Mouse (Mus musculus) spleen, embryonic (tissue): ENCODE data around the gene Lrch4.

Experiments
- CTCF ChIA-PET: fragments of 350-600 bp; sonication (Branson Sonifier 250); formaldehyde crosslinking; loops from one replicate; lab custom pipeline; 2022; lab: Charles Lee

Gene Lrch4

GRCm38 (mm10) chr5:137611245-137611602 is 17.7 kb upstream of the Lrch4 start:
- CTCF ChIA-PET: interaction anchor here (0.7 kb wide), 2 partner anchors 15 to 38 kb away, joined by 3 to 4 read pairs; no protein-coding TSS in a partner anchor

- CTCF ChIA-PET: no interaction called here
Observed at GRCm38 (mm10) chr5:137613076-137613475, 15.8 kb upstream of the Lrch4 start.

DNA sequence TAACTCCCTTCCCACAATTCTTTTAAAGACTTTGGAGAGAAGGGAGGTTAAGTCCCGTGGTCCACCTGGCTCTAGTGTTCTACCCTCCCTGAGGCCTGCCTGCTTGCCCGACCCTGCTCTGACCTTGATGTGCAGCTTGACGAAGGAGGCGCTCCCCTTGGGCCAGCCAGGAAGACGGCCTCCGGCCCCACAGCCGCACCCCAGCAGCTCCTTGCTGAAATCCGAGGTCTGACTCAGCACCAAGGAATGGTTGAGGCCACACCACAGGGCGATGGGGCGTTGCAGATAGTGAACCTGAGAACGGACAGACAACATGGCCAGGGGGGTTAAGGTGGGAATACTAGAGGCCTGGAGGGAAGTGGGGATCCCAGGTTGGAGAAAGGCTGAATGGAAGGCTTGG is 15.4 kb upstream of the Lrch4 start, which contains the start of gene Pcolce:
Gene Pcolce (minus strand): TSS at position 235 of the 400 bp plus-strand sequence.
- CTCF ChIA-PET: interaction anchor here (0.7 kb wide), 1 partner anchor 509 kb away, joined by 3 read pairs; no protein-coding TSS in a partner anchor

DNA sequence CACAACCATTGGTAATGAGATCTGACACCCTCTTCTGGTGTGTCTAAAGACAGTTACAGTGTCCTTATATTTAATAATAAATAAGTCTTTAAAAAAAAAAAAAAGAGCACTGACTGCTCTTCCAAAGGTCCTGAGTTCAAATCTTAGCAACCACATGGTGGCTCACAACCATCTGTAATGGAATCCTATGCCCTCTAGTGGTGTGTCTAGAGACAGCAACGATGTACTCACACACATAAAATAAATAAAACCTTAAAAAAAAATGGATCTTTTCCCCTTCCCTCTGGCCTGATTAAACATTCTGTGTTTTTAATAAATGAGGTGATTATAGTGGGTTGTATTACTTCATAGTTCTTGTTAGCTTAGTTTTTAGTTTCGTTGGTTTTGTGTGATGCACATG is 14.0 kb upstream of the Lrch4 start:
- CTCF ChIA-PET: interaction anchor here (0.7 kb wide), 1 partner anchor 1750 kb away, joined by 4 read pairs; no protein-coding TSS in a partner anchor

GRCm38 (mm10) chr5:137615347-137615746 is 13.6 kb upstream of the Lrch4 start:
- CTCF ChIA-PET: interaction anchor here (0.7 kb wide), 1 partner anchor 1751 kb away, joined by 4 read pairs; no protein-coding TSS in a partner anchor

DNA sequence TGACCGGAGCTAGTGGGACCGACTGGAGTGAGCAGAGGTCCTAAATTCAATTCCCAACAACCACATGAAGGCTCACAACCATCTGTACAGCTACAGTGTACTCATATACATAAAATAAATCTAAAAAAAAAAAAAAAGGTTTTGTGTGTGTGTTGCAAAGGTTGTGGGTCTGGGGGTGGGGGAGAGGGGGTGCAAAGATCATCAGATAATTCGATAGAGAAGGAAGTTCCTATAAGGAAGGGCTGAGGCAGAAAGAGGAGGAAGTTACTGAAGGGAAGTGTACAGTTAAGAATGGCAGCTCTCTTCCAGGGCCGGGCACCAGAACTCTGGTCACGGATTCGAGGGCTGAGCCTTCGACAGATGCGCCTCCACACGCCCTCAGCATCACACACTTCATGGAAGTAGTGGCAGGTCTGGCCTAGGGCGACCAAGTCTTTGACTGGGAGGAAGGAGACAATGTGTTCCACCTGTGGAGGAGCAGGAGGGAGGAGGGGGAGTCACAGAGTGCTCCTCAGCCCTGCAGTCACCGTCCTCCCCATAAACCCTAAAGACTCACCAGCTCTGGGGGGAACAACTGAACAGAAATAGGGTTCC is 4.9 kb upstream of the Lrch4 start:
- CTCF ChIA-PET: no interaction called here

GRCm38 (mm10) chr5:137627991-137628390 is 930 bp upstream of the Lrch4 start:
- CTCF ChIA-PET: interaction anchor here (0.5 to 1.2 kb wide), 3 partner anchors 26 to 1665 kb away, joined by 3 to 5 read pairs (median 3); no protein-coding TSS in a partner anchor

DNA sequence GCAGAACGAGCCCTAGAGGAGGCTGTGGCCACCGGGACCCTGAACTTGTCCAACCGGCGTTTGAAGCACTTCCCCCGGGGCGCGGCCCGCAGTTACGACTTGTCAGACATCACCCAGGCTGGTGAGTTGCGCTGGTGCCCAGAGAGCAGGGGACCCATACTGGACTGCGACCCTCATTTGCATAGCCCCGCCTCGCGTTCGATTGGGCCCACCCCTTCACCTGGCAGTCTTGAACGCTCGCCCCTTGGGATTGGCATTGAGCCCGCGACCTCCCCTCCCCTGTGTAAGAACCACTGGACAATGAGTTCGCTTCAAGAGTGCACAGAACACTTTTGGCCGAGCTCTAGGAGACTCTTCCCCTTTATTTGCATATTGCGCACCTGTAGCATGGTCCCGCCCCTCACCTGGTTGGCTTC is 393 bp downstream of the Lrch4 start:
- CTCF ChIA-PET: no interaction called here

DNA sequence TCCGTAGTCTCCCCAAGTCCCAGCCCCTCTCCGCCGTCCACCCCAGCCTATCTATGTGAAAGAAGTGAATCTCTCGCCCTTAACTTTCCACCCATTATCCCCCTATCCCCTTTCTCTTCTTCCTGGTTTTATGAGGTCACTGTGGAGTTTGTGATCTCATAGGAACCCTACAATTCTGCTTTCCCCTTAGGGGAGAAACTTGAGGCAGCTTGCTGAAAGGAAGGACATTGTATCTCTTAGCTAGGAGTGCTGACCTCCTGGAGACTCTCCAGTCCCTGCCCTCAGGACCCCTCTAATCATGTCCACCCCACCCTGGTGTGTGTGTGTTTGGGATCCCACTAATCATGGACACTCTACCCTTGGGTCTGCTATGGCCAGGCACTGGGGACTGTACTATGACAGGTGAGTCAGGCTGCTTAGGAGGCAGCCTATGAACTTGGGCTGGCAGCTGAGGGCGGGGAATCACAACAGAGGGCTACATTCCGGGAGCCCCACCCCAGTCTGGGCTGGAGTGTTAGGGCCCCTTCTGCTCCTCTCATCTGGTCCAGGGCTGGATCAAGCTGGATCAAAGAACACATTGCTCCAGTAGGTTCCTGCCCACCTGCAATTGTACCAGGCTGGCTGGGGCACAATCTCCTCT is 1.1 kb downstream of the Lrch4 start:
- CTCF ChIA-PET: no interaction called here

DNA sequence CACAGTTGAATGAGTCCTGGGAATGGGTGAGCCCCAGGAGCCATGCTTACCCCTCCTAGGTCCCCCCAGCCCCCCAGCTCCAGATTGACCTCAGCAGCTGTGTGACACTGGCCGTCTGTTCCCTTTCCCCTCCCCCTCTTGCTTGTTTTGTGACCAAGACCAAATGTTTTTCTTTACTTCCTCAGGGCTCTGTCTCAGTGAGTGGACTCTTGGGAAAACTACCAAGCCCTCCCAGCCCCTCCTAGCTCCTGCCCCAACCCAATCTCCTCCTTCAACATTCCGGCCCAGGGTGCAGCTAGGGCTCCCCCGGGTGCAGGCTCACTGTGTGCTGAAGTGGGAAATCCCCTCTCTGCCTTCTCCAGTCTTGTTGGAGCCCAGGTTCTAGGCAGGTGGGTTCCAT is 1.7 kb downstream of the Lrch4 start:
- CTCF ChIA-PET: interaction anchor here (0.6 kb wide), 1 partner anchor 1759 kb away, joined by 12 read pairs; no protein-coding TSS in a partner anchor

DNA sequence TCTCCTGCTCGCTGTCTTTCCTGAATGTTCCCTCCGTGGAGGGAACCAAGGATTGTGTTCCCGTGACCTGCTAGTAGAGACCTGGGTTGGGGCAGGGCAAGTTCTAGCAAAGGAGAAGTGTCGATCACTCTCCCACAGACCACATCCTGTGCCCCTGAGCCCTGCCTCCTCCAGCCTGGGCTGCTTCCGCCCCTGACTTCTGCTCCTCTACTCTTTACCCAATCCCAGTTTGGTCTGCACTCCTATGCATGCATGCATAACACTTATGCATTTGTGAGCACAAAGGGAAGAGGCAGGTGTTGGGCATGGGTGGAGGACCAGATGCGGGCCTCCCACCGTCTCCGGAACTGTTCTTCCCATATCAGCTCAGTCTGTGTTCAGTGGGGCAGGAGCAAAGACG is 2.2 kb downstream of the Lrch4 start:
- CTCF ChIA-PET: interaction anchor here (0.6 to 0.8 kb wide), 2 partner anchors 21 to 1760 kb away, joined by 4 to 12 read pairs; no protein-coding TSS in a partner anchor

- CTCF ChIA-PET: interaction anchor here (0.8 kb wide), 1 partner anchor 20 kb away, joined by 4 read pairs; no protein-coding TSS in a partner anchor
Observed at GRCm38 (mm10) chr5:137631591-137631990, 2.7 kb downstream of the Lrch4 start.

- CTCF ChIA-PET: no interaction called here
Observed at GRCm38 (mm10) chr5:137633397-137634084, 4.6 kb downstream of the Lrch4 start.

DNA sequence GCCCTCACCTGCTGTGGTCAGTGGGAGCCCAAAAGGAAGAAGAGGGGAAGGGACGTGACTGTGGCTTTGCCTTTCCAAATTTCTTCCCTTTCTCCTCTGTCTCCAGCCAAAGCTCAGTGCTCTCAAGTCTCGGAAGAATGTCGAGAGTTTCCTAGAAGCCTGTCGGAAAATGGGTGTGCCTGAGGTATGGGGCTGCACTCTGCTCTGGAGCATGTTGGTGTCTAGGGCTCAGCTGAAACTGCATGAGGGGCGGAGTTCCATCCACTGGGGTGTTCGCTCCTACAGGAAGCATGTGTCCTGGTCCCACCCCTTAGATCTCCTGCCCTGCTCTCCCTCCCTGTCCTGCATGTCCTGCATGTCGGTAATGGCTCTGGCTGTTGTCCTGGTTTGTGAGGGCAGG is 10.6 kb downstream of the Lrch4 start:
- CTCF ChIA-PET: no interaction called here

DNA sequence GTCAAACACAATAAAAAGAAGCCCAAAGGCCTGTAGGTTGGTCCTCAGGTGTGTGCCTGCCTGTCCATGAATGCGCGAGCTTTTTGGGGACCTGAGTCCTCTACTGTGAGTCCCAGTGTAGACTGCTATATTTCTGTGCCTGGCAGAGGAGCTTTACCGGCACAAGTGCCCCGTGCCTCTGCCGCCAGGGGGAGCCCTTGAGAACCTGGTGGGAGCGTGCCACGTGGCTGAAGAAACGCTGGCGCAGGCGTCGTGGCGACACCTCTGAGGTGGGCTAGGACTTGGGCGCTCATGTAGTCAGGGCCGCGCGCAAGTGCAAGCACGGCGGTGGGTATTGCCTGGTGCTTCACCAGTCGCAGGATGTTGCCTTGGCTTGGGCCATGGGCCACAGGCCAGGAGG is 12.1 kb downstream of the Lrch4 start, which contains the start of gene Sap25:
Gene Sap25 (plus strand): TSS at position 281 of the 400 bp plus-strand sequence.
- CTCF ChIA-PET: no interaction called here

DNA sequence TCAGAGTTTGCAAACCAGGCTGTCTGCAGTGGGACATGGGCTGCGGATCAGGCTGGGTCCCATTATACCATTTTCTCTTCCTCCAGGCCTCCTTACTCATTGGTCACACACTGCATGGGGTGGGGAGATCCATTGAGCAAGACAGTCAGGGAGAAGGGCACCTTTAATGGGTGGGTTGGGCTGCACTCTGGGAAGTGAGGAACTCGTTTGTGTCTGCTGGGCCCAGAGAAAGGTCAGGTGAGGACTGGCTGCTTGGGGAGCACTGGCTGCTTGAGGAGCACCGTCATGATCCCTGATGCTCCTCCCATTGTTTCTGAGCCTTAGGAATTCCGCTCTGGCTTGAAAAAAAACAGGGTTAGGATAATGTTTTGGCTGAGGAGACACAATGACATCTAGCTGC is 14.0 kb downstream of the Lrch4 start:
- CTCF ChIA-PET: interaction anchor here (1.1 kb wide), 1 partner anchor 9 kb away, joined by 5 read pairs; no protein-coding TSS in a partner anchor

DNA sequence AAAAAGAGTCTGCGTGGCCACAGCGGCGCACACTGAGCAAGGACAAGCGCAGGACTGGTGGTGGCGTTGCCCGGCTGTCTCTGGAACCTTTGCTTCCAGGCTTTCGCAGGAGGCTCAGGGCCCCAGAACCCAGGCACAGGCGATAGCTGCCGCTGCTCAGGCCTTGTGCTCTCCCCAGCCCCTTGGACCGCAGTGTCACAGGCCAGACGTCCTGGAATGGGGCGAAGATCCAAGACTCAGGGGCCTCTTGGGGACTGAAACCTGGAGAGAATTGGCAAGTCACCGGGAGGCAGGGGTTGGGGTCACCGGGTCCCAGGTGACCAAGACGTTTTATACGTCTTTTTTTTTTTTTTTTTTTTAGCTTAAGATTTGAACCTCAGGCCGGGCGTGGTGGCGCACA is 15.6 kb downstream of the Lrch4 start:
- CTCF ChIA-PET: interaction anchor here (0.5 to 0.6 kb wide), 2 partner anchors 104 to 143 kb away, joined by 3 read pairs; partner anchors contain the start of gene Mepce

- CTCF ChIA-PET: interaction anchor here (0.5 to 0.6 kb wide), 2 partner anchors 104 to 142 kb away, joined by 3 read pairs; partner anchors contain the start of gene Mepce
Observed at GRCm38 (mm10) chr5:137645091-137645651, 16.2 kb downstream of the Lrch4 start.

DNA sequence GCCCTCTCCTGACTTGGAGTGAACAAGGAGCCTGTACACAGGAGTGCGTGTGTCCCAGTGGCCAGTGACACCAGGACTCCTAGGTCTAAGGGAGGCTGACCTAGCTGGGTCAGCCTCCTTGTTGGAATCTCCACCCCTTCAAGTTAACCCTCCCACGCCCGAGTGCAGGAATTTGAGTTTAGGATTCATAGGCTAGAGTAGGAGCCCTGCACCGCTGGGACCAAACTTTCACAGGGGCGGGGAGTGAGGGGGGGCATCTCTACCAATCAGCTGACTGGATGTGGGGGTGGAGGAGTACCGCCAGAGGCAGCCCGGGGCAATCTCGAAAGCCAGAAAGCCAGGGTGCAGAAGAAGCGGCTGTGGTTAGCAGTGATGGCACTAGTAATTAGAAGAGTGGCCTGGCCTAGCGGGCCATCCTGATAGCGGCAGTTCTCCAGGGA is 16.8 kb downstream of the Lrch4 start, which contains the start of gene Irs3:
Gene Irs3 (minus strand): TSS at position 63 of the 440 bp plus-strand sequence.
- CTCF ChIA-PET: no interaction called here

DNA sequence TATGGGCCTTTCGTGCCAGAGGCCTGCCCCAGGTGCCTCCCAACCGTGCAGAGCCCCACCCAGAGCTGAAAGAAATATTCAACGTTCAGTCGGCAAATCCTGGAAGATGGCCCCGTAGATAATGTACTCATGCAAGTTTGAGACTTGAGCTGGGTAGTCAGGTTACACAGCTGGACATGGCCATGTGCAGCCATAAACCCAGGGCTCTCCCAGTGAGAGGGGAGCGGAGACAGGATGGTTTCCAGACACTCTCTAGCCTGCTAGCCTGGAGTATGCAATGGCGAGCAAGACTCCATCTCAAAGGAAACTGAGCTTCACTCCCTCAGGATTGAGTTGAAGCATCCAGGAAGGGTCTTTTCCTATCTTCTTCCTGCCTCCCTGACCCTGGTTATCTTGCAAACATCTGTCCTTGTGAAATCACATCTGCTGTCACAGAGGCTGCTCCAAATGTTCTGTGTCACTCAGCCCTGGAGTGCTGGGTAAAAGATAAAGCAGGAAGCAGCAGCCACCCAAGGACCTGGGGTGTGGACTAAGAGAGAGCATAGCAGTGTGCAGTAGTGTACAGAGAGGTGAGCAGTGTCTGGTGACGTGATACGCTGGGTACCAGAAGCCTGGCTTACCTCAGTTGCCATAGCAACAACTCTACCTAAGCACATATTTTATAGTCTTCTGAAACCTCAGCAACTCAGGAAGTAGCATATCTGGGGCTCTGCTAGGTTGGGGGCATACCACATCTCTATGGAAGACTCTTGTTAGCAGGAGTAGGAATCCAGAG is 19.1 kb downstream of the Lrch4 start:
- CTCF ChIA-PET: interaction anchor here (0.7 kb wide), 1 partner anchor 119 kb away, joined by 14 read pairs; no protein-coding TSS in a partner anchor
